Mouse (Mus musculus): ENCODE measurements around the gene Duxf3.
"Not testable (repeated sequence)": the region's sequence is repeated elsewhere in the genome, so short reads cannot be mapped to it uniquely, and the experiment has no call there.

Duxf3 gene

DNA sequence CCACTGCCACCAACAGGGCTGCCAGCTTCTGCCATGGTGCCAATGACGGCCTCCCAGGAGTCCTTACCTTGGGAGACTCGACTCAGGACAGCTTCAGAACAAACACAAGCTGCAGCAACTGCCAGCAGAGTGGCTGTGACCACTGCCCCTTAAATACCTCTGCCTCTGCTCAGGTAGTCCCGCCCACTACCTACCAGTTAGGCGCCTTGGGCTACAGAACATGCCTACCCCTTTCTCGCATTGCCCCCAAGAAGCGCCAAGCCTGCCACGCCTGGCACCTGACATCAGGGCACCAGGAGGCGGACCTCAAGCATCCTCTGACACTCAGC, at the start of gene Duxf3:
Duxf3 (minus strand) TSS at position 35 of the 329 bp plus-strand sequence.
- DNase-seq = not testable (repeated sequence)

DNA sequence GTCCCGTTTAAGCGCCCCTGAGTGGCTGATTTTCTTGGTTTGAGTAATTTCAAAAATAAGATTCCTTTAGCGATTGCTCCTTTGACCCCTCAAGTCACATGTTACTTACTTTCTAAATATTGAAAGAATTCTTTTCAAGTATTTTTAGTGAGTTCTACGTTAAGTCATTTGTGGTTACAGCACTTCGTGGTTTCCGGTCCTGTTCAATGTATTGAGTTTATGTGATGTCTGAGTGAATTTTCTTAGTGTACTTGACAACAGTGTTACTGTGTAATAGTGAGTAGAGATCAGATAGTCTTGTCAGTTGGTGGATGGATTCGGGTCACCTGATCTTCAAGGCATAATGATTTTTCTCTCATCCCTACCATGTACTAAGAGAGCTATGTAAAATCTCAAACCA, 49.8 kb upstream of the Duxf3 start:
- no peak for DNase-seq

DNA sequence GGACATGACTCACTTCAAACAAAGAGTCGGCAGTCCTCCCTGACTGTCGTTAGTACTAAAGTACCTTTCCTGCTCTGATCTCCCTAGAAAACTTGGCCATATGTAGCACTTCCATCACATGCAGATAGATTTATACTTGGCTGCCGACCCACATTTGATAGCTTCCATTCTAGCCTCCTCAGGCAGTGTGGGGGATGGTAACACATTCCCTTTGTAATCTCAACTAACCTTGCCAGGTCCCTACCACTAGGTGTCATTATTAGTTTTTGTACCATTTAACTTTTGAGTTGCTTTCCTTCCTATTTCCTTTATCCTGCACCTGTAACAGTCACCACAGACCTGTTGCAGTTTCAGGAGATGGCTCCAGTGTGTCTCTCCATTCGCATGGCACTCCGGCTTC, 26.0 kb upstream of the Duxf3 start:
- DNase-seq = no peak

DNA sequence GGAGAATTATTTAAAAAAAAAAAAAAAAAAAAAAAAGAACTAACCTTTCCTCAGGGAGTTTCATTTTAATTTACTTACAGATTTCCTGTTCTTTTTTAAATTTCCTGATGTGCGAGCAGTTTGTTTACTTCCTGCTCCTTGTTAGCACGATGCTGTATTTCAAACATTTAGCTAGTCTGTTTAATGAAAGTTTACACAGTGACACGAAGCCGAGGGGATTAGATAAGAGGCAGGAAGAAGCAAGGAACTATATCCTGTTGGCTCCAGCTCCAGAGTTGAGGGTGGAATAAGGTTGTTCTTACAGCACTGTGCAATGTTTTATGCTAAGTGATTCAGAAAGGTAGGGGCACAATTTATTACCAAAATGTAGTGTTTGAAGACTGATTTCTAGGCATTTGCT, 23.5 kb upstream of the Duxf3 start:
- DNase-seq = no peak

DNA sequence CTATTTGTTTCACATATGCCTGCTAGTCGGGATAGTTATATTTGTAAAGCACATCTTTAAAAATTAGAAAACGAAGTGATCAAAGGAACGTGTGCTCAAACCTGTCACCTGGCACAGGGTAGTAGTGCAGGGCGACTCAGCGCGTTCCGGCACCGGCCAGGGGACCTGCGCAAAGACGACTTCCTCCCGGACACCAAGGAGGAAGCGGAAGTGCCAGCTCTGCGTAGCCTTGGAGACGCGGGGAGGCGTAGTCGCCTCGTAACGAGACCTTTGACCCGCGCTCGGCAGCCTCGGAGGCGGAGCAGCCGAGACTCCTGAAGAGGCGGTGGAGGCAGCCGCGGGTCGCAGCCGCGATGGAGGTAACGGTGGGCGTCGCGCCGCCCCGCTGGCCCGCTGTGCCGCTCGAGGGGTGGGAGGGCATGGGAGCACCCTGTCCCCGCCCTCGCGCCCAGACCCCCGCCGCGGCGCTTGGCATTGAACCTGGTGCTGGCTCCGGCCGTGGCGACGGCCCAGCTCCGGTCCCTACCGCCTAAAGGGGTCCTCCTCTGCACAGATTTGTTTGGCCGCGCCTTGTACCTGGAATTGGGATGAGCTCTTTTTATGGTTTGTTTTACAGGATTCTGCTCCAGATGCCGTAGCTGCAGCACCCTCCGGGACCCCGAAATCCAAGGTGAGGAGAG, 22.9 kb upstream of the Duxf3 start, which contains the start of gene Gcc2:
Gcc2 (plus strand) TSS at position 285 of the 680 bp plus-strand sequence.
- DNase-seq = peak; percentile 91

DNA sequence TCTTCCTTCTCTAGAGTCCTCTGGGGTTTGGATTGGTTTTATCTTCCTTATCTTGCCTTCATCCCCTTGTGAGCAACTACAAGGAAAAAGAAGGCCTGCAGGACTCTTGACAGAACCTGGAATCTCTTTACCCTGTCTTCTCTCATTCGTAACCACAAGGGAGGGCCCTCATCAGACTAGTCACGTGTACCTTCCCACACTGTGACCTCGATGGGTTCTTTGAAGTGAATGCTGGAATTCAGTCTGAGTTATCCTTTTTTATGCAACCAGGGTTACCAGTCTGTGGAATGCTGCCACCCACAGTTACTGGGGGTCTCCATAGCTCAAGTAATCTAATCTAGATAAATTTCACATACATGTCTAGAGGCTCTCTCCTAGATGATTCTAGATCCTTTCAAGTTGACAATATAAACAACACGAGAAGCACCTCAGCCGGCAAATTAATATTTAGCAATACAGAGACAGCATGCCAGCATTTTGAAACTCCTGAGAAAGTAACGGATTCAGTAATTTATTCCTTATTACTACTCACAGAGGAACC, 22.2 kb upstream of the Duxf3 start:
- DNase-seq = no peak

DNA sequence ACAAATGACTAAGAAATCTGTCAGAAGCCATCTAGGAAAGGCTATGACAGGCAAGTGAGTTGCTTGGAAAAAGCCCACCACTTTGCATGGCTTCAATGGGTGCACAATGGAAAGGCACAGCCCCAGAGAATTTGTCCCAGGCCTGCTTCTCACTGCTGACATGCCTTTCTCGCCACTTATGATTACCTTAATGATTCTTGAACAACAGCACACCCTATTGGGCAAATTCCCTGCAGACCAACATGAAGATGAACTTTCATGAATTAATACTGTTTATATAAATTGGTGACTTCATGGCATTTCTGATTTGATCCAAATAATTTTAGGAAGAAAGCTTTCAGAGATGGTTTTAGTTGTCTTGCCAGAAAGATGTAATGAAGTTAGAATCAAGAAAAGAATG, 17.1 kb upstream of the Duxf3 start:
- no peak for DNase-seq

DNA sequence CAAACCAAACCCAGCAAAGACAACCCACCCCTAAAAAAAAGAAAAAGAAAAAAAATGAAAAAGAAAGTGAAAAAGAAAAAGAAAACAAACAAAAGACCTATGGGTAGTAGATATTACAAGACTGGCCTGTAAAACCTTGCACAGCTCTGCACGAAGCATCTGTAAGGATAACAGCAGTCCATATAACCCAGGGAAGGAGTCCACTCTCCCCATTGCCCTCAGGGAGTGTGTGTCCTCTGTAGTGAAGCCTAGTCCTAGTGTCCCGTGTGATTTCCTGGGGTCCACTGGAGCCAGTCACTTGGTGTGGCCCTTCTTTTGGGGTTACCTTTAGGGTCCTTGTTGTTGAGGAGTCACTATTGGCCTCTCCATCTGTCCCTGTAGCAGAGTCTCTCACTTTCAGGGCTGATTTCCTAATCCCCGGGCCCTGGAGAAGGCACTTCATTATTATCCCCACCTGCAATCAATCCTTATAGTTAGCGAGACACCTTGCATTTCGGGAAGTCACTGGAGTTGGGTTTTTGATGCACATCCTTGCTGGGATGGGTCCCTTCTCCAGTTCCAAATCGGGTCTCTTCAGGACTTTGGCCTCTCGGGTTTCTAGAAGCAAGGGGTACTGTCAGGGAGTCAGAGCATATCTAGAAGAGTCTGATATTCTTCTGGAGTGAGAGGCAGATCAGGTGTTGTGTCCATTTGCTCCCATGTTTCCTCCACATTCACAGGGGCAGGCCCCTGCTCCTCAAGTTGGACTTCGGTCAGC, 6.7 kb upstream of the Duxf3 start:
- peak; percentile 43 for DNase-seq

DNA sequence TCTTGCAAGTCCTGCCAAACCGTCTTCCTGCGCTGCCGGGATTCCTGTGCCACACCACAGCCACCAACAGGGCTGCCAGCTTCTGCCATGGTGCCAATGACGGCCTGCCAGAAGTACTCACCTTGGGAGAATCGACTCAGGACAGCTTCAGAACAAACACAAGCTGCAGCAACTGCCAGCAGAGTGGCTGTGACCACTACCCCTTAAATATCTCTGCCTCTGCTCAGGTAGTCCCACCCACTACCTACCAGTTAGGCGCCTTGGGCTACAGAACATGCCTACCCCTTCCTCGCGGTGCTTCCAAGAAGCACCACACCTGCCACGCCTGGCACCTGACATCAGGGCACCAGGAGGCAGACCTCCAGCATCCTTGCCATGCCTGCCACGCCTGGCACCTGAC, 4.1 kb upstream of the Duxf3 start, which contains the start of gene Gm4981:
Gm4981 (minus strand) TSS at position 89 of the 400 bp plus-strand sequence.
- DNase-seq = no peak

DNA sequence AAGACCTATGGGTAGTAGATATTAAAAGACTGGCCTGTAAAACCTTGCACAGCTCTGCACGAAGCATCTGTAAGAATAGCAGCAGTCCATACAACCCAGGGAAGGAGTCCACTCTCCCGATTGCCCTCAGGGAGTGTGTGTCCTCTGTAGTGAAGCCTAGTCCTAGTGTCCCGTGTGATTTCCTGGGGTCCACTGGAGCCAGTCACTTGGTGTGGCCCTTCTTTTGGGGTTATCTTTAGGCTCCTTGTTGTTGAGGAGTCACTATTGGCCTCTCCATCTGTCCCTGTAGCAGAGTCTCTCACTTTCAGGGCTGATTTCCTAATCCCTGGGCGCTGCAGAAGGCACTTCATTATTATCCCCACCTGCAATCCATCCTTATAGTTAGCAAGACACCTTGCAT, 2.5 kb upstream of the Duxf3 start:
- DNase-seq = not testable (repeated sequence)

DNA sequence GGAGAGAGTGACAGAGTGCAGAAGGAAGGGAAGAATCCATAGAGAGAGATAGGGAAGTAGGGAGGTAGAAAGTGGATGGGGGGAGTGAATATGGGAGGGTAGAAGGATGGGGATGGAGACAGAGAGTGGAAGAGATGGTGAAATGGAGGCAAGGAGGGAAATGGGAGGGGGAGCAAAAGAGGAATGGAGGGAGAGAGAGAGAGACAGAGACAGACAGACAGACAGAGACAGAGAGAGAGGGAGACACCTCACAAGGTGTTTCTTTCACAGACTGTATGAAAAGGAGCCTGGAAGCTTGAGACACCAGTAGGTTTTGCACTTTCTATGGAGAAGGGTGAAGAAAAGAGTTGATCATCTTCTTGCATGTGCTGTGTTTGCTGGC, 1.3 kb upstream of the Duxf3 start:
- not testable (repeated sequence) for DNase-seq

DNA sequence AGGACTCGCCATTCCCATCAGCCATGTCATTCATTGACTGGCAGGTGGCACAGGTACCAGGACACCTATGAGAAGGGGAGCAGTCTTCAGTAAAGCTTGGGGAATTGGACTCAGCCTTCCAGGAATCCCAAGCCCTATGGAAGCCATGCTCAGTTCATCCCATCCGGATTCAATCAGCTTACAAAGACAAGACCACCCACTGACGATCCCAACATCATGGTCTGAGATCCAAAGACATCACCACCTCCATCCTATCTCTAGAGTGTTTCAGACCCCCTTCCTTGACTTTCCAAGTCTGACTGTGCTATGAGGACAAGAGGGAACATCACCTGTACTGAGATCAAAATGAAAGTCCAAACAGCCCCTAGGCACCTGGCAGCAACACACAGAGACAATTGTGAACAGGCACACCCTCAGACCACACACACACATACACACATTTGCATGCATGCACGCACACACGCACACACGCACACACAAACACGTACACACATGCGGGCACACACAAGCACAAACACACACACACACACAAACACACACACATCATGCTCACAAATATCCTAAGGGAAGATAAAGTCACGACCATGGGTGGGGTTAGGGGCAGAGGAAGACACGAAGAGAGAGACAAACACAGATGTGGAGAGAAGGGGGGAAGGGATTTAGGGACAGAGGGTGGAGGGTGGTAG, 722 bp upstream of the Duxf3 start:
- not testable (repeated sequence) for DNase-seq

DNA sequence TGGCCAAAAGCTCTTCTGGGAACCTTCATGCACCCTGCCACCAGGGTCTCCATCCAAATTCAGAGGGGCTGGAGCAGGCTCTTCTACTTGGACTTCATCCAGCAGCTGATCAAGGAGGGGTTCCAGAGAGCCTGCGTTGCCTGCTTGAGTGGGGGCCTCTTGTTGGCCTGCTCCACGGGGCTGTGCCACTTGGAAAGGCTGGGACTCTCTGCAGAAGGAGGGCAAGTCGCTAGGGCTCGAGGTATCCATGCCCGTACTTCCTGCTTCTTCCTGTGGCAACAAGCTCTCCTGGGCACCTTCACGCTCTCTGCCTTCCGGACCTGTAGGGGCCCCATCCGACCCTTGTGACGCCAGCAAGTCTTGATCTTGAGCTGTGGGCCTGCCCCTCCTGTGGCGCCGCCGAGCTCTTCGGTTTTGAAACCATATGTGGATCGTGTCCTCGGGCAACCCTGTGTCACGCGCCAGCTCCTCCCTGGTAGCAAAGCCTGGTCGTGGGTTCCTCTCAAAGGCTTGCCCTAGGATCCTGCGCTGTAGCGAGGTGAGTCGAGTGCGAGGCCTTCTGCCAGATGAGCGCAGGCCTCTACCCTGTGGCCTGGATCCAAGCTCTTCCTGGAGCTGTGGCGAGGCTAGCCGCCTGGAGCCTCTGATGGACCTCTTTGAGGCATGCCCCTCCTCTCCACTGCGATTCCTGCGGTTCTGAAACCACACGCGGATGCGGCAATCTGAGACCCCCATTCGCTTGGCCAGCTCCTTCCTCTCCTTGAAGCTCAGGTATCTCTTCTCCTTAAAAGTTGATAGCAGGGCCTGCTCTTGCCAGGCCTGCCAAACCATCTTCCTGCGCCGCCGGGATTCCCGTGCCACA, 465 bp downstream of the Duxf3 start:
- peak; percentile 65 for DNase-seq

DNA sequence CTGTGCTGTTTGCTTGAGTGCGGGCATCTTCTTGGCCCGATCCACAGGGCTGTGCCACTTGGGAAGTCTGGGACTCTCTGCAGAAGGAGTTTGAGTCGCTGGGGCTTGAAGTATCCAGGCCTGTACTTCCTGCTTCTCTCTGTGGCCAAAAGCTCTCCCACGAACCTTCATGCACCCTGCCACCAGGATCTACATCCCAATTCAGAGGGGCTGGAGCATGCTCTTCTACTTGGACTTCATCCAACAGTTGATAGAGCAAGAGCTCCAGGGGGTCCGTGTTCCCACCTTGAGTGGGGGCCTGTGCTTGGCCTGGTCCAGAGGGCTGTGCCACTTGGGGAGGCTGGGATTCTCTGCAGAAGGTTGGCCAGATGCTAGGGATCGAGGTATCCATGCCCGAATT, 1.4 kb downstream of the Duxf3 start:
- DNase-seq = peak; percentile 43

DNA sequence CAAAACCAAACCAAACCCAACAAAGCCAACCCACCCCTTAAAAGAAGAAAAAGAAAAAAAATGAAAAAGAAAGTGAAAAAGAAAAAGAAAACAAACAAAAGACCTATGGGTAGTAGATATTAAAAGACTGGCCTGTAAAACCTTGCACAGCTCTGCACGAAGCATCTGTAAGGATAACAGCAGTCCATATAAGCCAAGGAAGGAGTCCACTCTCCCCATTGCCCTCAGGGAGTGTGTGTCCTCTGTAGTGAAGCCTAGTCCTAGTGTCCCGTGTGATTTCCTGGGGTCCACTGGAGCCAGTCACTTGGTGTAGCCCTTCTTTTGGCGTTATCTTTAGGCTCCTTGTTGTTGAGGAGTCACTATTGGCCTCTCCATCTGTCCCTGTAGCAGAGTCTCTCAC, 2.5 kb downstream of the Duxf3 start:
- not testable (repeated sequence) for DNase-seq

DNA sequence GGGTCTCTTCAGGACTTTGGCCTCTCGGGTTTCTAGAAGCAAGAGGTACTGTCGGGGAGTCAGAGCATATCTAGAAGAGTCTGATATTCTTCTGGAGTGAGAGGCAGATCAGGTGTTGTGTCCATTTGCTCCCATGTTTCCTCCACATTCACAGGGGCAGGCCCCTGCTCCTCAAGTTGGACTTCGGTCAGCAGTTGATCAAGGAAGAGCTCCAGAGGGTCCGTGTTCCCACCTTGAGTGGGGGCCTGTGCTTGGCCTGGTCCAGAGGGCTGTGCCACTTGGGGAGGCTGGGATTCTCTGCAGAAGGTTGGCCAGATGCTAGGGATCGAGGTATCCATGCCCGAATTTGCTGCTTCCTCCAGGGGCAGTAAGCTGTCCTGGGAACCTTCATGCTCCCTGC, 4.7 kb downstream of the Duxf3 start:
- not testable (repeated sequence) for DNase-seq

DNA sequence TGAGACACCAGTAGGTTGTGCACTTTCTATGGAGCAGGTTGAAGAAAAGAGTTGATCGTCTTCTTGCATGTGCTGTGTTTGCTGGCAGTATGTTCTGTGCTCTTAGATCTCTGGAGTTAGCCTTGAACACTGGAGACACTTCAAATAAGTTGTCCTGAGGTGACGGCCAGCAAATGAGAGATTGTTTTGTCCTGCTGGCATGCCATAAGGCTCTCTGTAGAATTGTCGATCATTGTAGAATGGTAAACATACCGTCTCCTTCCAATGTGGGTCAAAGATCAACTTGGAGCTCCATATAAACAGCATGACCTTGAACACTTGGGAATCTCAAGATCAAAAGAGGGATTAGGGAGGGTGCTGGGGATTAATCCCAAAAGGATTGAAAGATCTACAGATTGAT, 6.1 kb downstream of the Duxf3 start:
- not testable (repeated sequence) for DNase-seq

DNA sequence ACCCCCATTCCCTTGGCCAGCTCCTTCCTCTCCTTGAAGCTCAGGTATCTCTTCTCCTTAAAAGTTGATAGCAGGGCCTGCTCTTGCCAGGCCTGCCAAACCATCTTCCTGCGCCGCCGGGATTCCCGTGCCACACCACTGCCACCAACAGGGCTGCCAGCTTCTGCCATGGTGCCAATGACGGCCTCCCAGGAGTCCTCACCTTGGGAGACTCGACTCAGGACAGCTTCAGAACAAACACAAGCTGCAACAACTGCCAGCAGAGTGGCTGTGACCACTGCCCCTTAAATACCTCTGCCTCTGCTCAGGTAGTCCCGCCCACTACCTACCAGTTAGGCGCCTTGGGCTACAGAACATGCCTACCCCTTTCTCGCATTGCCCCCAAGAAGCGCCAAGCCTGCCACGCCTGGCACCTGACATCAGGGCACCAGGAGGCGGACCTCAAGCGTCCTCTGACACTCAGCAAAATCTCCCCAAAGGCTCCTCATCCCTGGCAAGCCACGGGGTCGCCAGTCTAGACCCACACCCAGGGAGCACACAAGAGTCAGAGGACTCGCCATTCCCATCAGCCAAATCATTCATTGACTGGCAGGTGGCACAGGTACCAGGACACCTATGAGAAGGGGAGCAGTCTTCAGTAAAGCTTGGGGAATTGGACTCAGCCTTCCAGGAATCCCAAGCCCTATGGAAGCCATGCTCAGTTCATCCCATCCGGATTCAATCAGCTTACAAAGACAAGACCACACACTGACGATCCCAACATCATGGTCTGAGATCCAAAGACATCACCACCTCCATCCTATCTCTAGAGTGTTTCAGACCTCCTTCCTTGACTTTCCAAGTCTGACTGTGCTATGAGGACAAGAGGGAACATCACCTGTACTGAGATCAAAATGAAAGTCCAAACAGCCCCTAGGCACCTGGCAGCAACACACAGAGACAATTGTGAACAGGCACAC, 7.4 kb downstream of the Duxf3 start, which contains the start of gene AW822073:
AW822073 (minus strand) TSS at position 104 of the 959 bp plus-strand sequence.
- not testable (repeated sequence) for DNase-seq

DNA sequence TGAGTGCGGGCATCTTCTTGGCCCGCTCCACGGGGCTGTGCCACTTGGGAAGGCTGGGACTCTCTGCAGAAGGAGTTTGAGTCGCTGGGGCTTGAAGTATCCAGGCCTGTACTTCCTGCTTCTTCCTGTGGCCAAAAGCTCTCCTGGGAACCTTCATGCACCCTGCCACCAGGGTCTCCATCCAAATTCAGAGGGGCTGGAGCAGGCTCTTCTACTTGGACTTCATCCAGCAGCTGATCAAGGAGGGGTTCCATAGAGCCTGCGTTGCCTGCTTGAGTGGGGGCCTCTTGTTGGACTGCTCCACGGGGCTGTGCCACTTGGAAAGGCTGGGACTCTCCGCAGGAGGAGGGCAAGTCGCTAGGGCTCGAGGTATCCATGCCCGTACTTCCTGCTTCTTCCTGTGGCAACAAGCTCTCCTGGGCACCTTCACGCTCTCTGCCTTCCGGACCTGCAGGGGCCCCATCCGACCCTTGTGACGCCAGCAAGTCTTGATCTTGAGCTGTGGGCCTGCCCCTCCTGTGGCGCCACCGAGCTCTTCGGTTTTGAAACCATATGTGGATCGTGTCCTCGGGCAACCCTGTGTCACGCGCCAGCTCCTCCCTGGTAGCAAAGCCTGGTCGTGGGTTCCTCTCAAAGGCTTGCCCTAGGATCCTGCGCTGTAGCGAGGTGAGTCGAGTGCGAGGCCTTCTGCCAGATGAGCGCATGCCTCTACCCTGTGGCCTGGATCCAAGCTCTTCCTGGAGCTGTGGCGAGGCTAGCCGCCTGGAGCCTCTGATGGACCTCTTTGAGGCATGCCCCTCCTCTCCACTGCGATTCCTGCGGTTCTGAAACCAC, 8.3 kb downstream of the Duxf3 start:
- DNase-seq = peak; percentile 53

DNA sequence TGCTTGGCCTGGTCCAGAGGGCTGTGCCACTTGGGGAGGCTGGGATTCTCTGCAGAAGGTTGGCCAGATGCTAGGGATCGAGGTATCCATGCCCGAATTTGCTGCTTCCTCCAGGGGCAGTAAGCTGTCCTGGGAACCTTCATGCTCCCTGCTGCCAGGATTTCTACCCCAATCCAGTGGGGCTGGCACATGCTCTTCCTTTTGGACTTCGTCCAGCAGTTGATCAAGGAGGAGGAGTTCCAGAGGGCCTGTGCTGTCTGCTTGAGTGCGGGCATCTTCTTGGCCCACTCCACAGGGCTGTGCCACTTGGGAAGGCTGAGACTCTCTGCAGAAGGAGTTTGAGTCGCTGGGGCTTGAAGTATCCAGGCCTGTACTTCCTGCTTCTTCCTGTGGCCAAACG, 9.3 kb downstream of the Duxf3 start:
- not testable (repeated sequence) for DNase-seq
